Mouse (Mus musculus) embryonic facial prominence, embryonic 13.5 days (tissue): ENCODE measurements at regions not wholly inside any gene's neighbourhood (a gene's known extent, or its start where the extent isn't known, plus 50 kb on each side); places are given as distances from the start of the nearest gene placed in this dataset. TPM values are rescaled to one million over a fixed set of nuclear protein-coding genes. Genes with fewer than 3 reads are reported as not detected.

Experiments
- ATAC-seq: fragments of 200-750 bp; cut with Nextera tagmentation; 2 replicates; pipeline ENCODE4 v1.8.0; 2017; ENCODE audit warnings: low read depth; ENCODE audit not compliant: insufficient number of reproducible peaks, insufficient read depth, low FRiP score, low TSS enrichment
- H3K27ac ChIP-seq: fragments of 300-500 bp; sonication (generic); 2 replicates; pipeline ENCODE4 v1.5.1; 2015; ENCODE audit warnings: moderate library complexity, mild to moderate bottlenecking, inconsistent platforms
- H3K27me3 ChIP-seq: fragments of 300-500 bp; sonication (generic); 2 replicates; pipeline ENCODE4 v1.6.1; 2015; ENCODE audit warnings: mild to moderate bottlenecking, inconsistent platforms
- H3K36me3 ChIP-seq: fragments of 300-500 bp; sonication (generic); 2 replicates; pipeline ENCODE4 v1.6.1; 2015; ENCODE audit warnings: mild to moderate bottlenecking, inconsistent platforms
- H3K4me1 ChIP-seq: fragments of 300-500 bp; sonication (generic); 2 replicates; pipeline ENCODE4 v1.6.1; 2015; ENCODE audit warnings: inconsistent platforms
- H3K4me2 ChIP-seq: fragments of 300-500 bp; sonication (generic); 2 replicates; pipeline ENCODE4 v1.6.1; 2015; ENCODE audit warnings: moderate library complexity, mild to moderate bottlenecking, inconsistent platforms
- H3K4me3 ChIP-seq: fragments of 300-500 bp; sonication (generic); 2 replicates; pipeline ENCODE4 v1.5.1; 2015; ENCODE audit warnings: mild to moderate bottlenecking, inconsistent platforms
- H3K9ac ChIP-seq: fragments of 300-500 bp; sonication (generic); 2 replicates; pipeline ENCODE4 v1.6.1; 2015; ENCODE audit warnings: mild to moderate bottlenecking, inconsistent platforms
- H3K9me3 ChIP-seq: fragments of 300-500 bp; sonication (generic); 2 replicates; pipeline ENCODE4 v1.6.1; 2016; ENCODE audit warnings: inconsistent platforms
- WGBS: fragments of 180-500 bp; shearing (Covaris S2); methylation state at CpG from one replicate; pipeline ENCODE4 v1.1.7; 2015; ENCODE audit warnings: mixed read lengths; 5-methylcytosine and 5-hydroxymethylcytosine counted together
- microRNA-seq: library from miRNA; unstranded; fragments of <30 nt; microRNA quantifications from one replicate; pipeline ENCODE4, GENCODE M21; 2016

GRCm38 (mm10) chr3:115529918-115530317 lies 185.0 kb downstream of the S1pr1 start:
- Histone ChIP-seq H3K4me1 (no peaks in the 10 kb centered on the region), H3K4me2 (no peak overlapping the region), H3K9me3 (no peaks in the 10 kb centered on the region), H3K27ac (no peak overlapping the region), H3K27me3 (no peaks in the 10 kb centered on the region), H3K9ac (no peak overlapping the region), H3K36me3 (no peaks in the 10 kb centered on the region), H3K4me3 (no peak overlapping the region)
- 56% methylated on average over 4 of the region's 4 CpGs for WGBS
- ATAC-seq, result no peak

DNA sequence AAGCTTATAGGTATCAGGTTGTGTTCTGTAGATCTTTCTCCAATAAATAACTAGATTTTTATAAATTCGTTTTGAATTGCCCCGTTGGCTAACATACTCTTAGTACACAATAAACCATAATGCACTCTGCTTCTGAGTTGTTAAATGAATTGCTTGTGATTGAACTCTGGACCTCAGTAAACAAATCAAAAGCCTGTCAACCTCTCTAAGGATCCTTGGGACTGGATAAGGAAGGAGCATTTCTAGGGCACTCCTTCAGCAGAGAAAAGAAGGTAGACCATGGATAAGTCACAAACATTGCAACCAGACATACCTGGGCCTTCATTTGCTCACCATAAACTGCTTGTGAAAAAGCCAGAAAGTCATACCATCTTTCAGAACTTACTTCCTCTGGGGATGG lies 191.4 kb downstream of the S1pr1 start:
- Histone ChIP-seq H3K4me1 (no peaks in the 10 kb centered on the region), H3K27me3 (no peaks in the 10 kb centered on the region), H3K9me3 (no peaks in the 10 kb centered on the region), H3K4me3 (no peak overlapping the region), H3K4me2 (no peak overlapping the region), H3K36me3 (no peaks in the 10 kb centered on the region), H3K27ac (no peak overlapping the region), H3K9ac (no peak overlapping the region)
- ATAC-seq, result no peak
- 79% methylated on average over 2 of the region's 2 CpGs for WGBS

- Histone ChIP-seq H3K4me3 (no peak overlapping the region), H3K27me3 (no peaks in the 10 kb centered on the region), H3K9me3 (no peaks in the 10 kb centered on the region), H3K9ac (no peak overlapping the region), H3K36me3 (no peaks in the 10 kb centered on the region), H3K4me2 (no peak overlapping the region), H3K27ac (no peak overlapping the region), H3K4me1 (no peaks in the 10 kb centered on the region)
- WGBS, result 89% methylated on average over 4 of the region's 4 CpGs
- no peak for ATAC-seq
These were observed 199.2 kb downstream of the S1pr1 start for GRCm38 (mm10) chr3:115515645-115516044.

DNA sequence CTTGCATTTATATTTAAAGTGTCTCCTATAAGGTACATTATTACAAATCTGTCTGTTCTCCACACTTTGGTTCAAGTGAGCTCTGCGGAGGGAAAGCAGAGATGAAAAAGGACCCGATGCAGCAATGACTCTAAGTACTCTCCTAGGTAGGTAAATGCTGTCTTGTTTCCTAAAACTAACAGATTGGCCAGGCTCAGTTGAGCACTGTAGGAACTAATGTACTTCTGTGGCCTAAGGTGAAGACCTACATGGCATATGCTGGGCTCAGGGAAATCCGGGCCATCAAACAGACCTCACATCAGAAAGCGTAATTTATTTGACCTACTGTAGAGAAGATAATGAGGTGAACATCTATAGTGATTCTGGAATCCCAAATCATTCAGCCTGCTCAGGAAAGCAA lies 205.2 kb downstream of the S1pr1 start:
- no peak for ATAC-seq
- WGBS, result 91% methylated on average over 4 of the region's 4 CpGs
- Histone ChIP-seq H3K27ac (no peak overlapping the region), H3K9me3 (no peaks in the 10 kb centered on the region), H3K9ac (no peak overlapping the region), H3K4me1 (no peaks in the 10 kb centered on the region), H3K27me3 (no peaks in the 10 kb centered on the region), H3K4me2 (no peak overlapping the region), H3K36me3 (no peaks in the 10 kb centered on the region), H3K4me3 (no peak overlapping the region)

DNA sequence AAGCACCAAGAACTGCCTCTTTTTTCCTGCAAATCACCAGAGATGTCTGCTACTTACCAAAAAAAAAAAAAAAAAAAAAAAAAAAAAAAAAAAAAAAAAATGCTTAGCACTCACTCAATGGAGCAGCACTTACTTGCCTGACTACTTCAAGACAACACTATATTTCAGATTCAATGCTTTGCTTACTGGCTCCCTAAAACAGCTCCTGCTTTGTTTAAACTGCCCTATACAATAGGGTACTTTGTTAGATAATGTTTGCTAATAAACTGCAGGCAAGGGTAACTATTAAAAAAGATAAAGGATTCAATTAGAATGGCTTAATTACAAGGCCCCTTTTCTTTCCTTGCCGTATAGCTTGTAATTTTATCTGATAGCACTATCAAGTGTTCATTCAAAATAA lies 217.5 kb downstream of the S1pr1 start:
- ATAC-seq, result no peak
- Histone ChIP-seq H3K4me2 (no peak overlapping the region), H3K9ac (no peak overlapping the region), H3K4me3 (no peak overlapping the region), H3K4me1 (no peaks in the 10 kb centered on the region), H3K27me3 (no peaks in the 10 kb centered on the region), H3K27ac (no peak overlapping the region), H3K36me3 (no peaks in the 10 kb centered on the region), H3K9me3 (no peaks in the 10 kb centered on the region)
- WGBS, result 41% methylated on average over 1 of the region's 1 CpGs

- no peak for ATAC-seq
- Histone ChIP-seq H3K4me1 (no peaks in the 10 kb centered on the region), H3K27ac (no peak overlapping the region), H3K4me3 (no peak overlapping the region), H3K9ac (no peak overlapping the region), H3K27me3 (no peaks in the 10 kb centered on the region), H3K4me2 (no peak overlapping the region), H3K9me3 (no peaks in the 10 kb centered on the region), H3K36me3 (no peaks in the 10 kb centered on the region)
- 85% methylated on average over 3 of the region's 3 CpGs for WGBS
These were observed 218.8 kb downstream of the S1pr1 start for GRCm38 (mm10) chr3:115496110-115496509.

DNA sequence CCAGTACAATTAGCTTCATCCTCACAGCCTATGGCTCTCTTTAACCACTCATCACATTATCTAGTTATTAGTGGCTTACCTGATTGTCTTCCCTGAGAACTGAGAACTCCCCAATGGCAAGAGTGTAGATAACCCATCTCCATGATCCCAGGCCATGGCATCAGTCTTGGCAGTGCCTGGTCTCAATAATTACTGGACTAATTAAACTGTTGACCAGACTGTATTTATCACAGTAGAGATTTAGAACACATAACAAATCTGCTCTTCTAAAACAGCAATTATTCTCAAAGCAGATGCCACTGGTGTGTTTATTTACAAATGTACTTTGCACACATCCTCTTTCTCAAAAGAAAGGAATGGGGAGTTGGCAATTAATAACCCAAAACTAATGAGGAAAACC lies 219.2 kb downstream of the S1pr1 start:
- no peak overlapping the region for H3K4me2 ChIP-seq
- no peaks in the 10 kb centered on the region for H3K27me3 ChIP-seq
- no peak for ATAC-seq
- no peaks in the 10 kb centered on the region for H3K4me1 ChIP-seq
- H3K9me3 ChIP-seq, result no peaks in the 10 kb centered on the region
- no peak overlapping the region for H3K4me3 ChIP-seq
- H3K27ac ChIP-seq, result no peak overlapping the region
- H3K9ac ChIP-seq, result no peak overlapping the region
- no peaks in the 10 kb centered on the region for H3K36me3 ChIP-seq

DNA sequence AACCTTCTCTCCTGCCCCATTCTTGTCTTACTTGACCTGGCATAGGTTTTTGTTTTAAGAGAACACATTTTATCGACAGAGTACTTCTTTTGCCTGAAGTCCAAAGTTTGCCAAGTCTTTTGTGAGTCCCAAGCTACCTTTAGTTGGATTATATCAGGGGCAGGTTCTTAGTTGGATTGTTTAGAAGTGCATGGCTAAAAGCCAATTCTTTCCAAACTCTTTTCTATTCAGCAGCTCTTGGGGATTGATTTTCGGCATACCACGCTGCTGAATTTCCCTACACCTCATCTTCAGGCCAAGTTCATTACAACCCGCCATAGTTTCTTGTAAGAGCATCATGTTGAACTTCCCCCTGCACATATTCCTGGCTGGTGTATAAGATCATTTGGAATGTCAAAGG lies 245.9 kb downstream of the S1pr1 start:
- ATAC-seq, result no peak
- no peaks in the 10 kb centered on the region for H3K4me1 ChIP-seq
- H3K36me3 ChIP-seq, result no peaks in the 10 kb centered on the region
- H3K9ac ChIP-seq, result no peak overlapping the region
- H3K27ac ChIP-seq, result no peak overlapping the region
- no peak overlapping the region for H3K4me3 ChIP-seq
- H3K27me3 ChIP-seq, result no peaks in the 10 kb centered on the region
- WGBS, result 74% methylated on average over 4 of the region's 4 CpGs
- no peaks in the 10 kb centered on the region for H3K9me3 ChIP-seq
- H3K4me2 ChIP-seq, result no peak overlapping the region

DNA sequence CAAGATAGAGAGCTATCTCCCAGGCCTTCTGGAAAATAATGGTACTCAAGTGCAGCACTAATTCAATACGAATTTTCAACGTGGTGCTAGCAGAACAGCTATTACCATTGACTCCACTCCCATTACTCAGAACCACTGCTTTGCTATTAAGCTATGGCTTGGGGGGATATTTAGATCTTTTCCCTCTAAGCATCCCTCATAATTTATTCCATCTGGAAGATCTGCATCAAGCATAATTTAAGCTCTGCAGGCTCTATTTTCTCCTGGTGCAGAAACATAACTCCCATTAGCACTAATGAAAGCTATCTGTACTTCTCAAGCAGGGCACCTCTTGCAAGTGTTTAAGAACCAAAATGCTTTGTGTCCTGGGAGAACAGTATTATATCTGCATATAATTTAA lies 247.0 kb downstream of the S1pr1 start:
- H3K36me3 ChIP-seq, result no peaks in the 10 kb centered on the region
- no peak for ATAC-seq
- no peak overlapping the region for H3K4me2 ChIP-seq
- H3K27me3 ChIP-seq, result no peaks in the 10 kb centered on the region
- H3K4me1 ChIP-seq, result no peaks in the 10 kb centered on the region
- H3K9ac ChIP-seq, result no peak overlapping the region
- H3K9me3 ChIP-seq, result no peaks in the 10 kb centered on the region
- WGBS, result 18% methylated on average over 2 of the region's 2 CpGs
- no peak overlapping the region for H3K27ac ChIP-seq
- no peak overlapping the region for H3K4me3 ChIP-seq

- H3K4me2 ChIP-seq, result no peak overlapping the region
- ATAC-seq, result no peak
- H3K36me3 ChIP-seq, result no peaks in the 10 kb centered on the region
- no peak overlapping the region for H3K27ac ChIP-seq
- no peak overlapping the region for H3K4me3 ChIP-seq
- no peak overlapping the region for H3K9ac ChIP-seq
- 69% methylated on average over 3 of the region's 3 CpGs for WGBS
- H3K9me3 ChIP-seq, result no peaks in the 10 kb centered on the region
- H3K4me1 ChIP-seq, result no peaks in the 10 kb centered on the region
- H3K27me3 ChIP-seq, result no peaks in the 10 kb centered on the region
These were observed 252.2 kb downstream of the S1pr1 start for GRCm38 (mm10) chr3:115462623-115463022.

Small RNA genes in the stretch of these regions (microRNA-seq; reads per million reads assigned to microRNA genes)
- gene Gm25347, result not detected
